Mouse (Mus musculus) liver, embryonic 13.5 days (tissue): Measurements from ENCODE around the gene Gucy2c. TPM values are rescaled to one million over a fixed set of nuclear protein-coding genes. Genes with fewer than 3 reads are reported as not detected.

Source experiments
- ATAC-seq: fragments of 200-750 bp; cut with Nextera tagmentation; 2 replicates; pipeline ENCODE4 v1.8.0; 2017; ENCODE audit warnings: low read depth, mild to moderate bottlenecking, moderate number of reproducible peaks, moderate library complexity
- DNase-seq: peaks from one replicate; pipeline ENCODE4 v3.0.0; 2022
- H3K27ac ChIP-seq: fragments of 300-500 bp; sonication (generic); 2 replicates; pipeline ENCODE4 v1.5.1; 2015; ENCODE audit warnings: moderate library complexity, mild to moderate bottlenecking, inconsistent platforms
- H3K27me3 ChIP-seq: fragments of 300-500 bp; sonication (generic); 2 replicates; pipeline ENCODE4 v1.6.1; 2015; ENCODE audit warnings: mild to moderate bottlenecking, inconsistent platforms
- H3K36me3 ChIP-seq: fragments of 300-500 bp; sonication (generic); 2 replicates; pipeline ENCODE4 v1.6.1; 2015; ENCODE audit warnings: mild to moderate bottlenecking, inconsistent platforms
- H3K4me1 ChIP-seq: fragments of 300-500 bp; sonication (generic); replicated peaks from 2 replicates; pipeline ENCODE4 v1.6.1; 2015; ENCODE audit warnings: inconsistent platforms
- H3K4me2 ChIP-seq: fragments of 300-500 bp; sonication (generic); 2 replicates; pipeline ENCODE4 v1.6.1; 2015; ENCODE audit warnings: inconsistent platforms, mild to moderate bottlenecking, moderate library complexity
- H3K4me3 ChIP-seq: fragments of 300-500 bp; sonication (generic); replicated peaks from 2 replicates; pipeline ENCODE4 v1.5.1; 2015; ENCODE audit warnings: mild to moderate bottlenecking, inconsistent platforms
- H3K9ac ChIP-seq: fragments of 300-500 bp; sonication (generic); 2 replicates; pipeline ENCODE4 v1.6.1; 2015; ENCODE audit warnings: mild to moderate bottlenecking, inconsistent platforms
- H3K9me3 ChIP-seq: fragments of 300-500 bp; sonication (generic); replicated peaks from 2 replicates; pipeline ENCODE4 v1.6.1; 2016; ENCODE audit warnings: inconsistent platforms
- WGBS: fragments of 180-500 bp; shearing (Covaris S2); methylation state at CpG from one replicate; pipeline ENCODE4 v1.1.7; 2015; ENCODE audit not compliant: insufficient replicate concordance; 5-methylcytosine and 5-hydroxymethylcytosine counted together
- polyA plus RNA-seq: library from polyadenylated mRNA; unstranded; fragments of >200 nt; fragmentation: Nextera tagmentation; extraction: Ambion mirVana; gene quantifications from 2 replicates; pipeline ENCODE4 v1.2.1, GENCODE M21; 2015

Gucy2c gene
- polyA plus RNA-seq, 1 experiment from 2014 or later, result 0.08 TPM

DNA sequence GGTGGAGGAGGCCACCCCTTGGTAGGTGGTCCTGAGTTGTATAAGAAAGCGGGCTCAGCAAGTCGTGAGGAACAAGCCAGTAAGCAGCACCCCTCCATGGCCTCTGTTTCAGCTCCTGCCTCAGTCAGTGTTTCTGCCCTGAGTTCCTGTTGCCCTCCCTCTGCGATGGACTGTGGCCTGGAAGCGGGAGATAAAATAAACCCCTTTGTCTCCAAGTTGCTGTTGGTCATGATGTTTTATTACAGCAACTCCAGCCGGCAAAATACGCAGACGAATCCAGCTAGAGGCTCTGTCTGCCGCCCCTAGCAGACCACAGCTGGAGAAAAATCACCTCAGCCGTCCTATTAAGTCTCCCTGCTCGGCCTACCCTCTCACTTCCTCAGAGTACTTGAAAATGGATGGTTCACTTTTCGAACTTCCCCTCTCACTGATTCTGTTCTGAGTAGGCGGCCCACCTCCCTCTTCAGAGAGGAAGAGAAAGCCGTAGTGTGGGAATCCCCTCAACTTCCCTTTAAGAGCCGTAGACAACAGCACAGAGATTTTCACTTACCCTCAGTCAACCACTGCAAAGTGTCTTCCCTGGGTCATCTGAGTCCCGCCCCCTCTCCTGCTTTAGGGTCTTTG is 91.7 kb downstream of the Gucy2c start:
- Histone ChIP-seq H3K36me3 (no peaks in the 10 kb centered on the region), H3K9ac (no peak overlapping the region), H3K4me1 (no peaks in the 10 kb centered on the region), H3K27ac (no peak overlapping the region), H3K4me3 (no peak overlapping the region), H3K27me3 (no peaks in the 10 kb centered on the region), H3K9me3 (no peaks in the 10 kb centered on the region), H3K4me2 (no peak overlapping the region)
- 22% methylated on average over 15 of the region's 15 CpGs for WGBS
- ATAC-seq (0 out of 2 replicates have a peak, but pooled peaks have one; percentile 15), DNase-seq (no peak)

DNA sequence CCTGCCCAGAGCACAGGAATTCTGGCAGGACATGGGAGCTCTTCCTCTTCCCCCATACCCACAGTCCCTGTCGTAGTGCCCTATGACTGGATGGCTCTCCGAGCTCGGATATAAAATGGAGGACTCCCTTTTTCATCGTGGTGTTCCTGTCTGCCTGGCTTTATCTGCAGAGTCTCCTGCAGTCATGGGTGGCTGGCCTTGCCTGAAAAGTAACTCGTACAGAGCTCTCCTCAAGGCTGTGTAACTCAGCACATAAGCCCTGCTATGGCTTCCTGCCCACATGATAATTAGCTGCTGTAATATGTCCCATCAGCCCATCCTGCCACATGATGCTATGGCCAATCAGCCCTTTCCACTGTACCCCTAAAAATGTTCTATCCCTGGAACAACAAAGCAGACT is 96.1 kb downstream of the Gucy2c start:
- Histone ChIP-seq H3K4me3 (no peak overlapping the region), H3K27ac (no peak overlapping the region), H3K36me3 (no peaks in the 10 kb centered on the region), H3K27me3 (no peaks in the 10 kb centered on the region), H3K4me1 (no peaks in the 10 kb centered on the region), H3K9ac (no peak overlapping the region), H3K4me2 (no peak overlapping the region), H3K9me3 (no peaks in the 10 kb centered on the region)
- ATAC-seq, result no peak
- 59% methylated on average over 5 of the region's 5 CpGs for WGBS
- DNase-seq, result no peak

DNA sequence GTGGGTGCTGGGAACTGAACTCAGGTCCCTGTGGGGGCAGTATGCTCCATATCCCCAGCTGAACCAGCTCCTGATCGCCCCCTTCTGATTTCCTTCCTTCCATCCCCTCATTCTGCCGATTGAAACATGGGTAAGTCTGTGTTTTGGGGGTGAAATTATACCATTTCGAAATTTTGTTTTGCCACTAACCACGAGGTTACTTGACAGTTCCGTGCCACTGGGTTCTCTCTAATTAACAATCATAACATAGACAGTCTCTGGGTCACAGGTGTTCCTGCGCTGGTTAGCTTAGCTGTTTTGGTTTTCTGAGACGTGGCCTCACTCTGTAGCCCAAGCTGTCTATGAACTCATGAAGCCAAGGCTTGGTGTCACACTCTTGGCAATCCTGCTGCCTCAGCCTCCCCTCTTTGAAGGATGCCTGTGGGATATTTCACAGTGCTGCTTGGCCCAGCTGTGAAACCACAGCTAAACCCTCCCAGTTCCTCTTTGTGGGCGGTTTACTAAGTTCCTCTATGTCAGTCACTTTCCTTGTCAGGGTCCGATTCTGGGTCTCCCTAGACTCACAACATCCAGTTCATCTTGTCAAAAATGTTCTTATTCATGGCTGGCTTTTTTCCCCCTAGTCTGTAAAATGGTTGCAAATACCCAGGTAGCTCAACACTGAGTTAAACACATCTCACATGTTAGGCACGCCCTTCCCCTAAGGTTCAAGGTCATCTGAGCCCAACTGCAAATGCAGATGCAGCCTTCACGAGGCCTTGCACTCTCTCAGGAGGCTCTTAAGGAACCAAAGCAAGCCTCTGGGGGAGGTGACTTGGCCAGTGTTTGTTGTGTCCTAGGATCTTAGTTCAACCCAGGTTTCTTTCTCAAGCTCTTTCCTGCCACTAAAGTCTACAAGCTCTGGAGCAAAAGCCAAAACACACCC is 97.9 kb downstream of the Gucy2c start:
- H3K27ac ChIP-seq, result no peak overlapping the region
- no peak overlapping the region for H3K4me2 ChIP-seq
- no peaks in the 10 kb centered on the region for H3K9me3 ChIP-seq
- H3K36me3 ChIP-seq, result no peaks in the 10 kb centered on the region
- no peak overlapping the region for H3K4me3 ChIP-seq
- H3K27me3 ChIP-seq, result no peaks in the 10 kb centered on the region
- 26% methylated on average over 11 of the region's 11 CpGs for WGBS
- no peaks in the 10 kb centered on the region for H3K4me1 ChIP-seq
- no peak overlapping the region for H3K9ac ChIP-seq
- no peak for ATAC-seq
- DNase-seq, result no peak

DNA sequence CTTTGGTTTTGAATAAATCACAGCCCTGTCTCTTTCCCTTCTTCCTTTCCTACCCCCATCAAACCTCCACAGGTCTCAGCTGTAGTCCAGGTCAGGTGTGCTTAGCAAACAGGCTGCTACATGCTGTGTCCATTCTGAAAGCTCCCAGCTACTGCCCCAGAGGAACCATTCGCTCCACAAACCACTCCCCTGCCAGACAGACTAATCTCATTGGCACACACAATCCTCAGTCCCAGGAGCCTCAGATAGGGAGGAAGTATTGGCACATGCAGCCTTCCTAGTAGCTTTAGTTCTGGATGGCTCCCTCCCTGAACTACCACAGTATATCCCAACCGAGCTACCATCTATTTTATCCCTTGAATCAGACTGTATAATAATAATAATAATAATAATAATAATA is 102.2 kb downstream of the Gucy2c start:
- 12% methylated on average over 2 of the region's 2 CpGs for WGBS
- no peak overlapping the region for H3K4me3 ChIP-seq
- no peaks in the 10 kb centered on the region for H3K36me3 ChIP-seq
- no peaks in the 10 kb centered on the region for H3K4me1 ChIP-seq
- no peak overlapping the region for H3K4me2 ChIP-seq
- DNase-seq, result no peak
- no peak for ATAC-seq
- H3K27me3 ChIP-seq, result no peaks in the 10 kb centered on the region
- H3K9me3 ChIP-seq, result no peaks in the 10 kb centered on the region
- H3K27ac ChIP-seq, result no peak overlapping the region
- no peak overlapping the region for H3K9ac ChIP-seq

DNA sequence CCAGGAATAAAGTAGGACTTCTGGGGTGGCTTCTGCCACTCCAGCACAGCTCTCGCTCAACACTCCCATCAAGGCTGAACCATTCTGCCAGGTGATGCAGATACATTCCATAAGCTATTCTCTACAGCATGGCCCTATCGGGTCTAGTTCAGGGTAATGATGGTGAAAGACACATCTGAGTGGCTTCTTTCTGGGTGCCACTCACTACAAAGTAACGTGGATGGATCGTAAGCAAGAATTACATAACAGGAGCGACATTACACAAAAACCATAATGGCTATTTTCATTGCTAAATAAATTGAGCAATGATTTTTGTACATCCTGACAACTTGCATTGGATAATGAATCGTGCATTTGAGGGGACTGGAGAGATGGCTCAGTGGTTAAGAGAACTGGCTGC is 106.6 kb downstream of the Gucy2c start:
- H3K9me3 ChIP-seq, result no peaks in the 10 kb centered on the region; the same call in 1 of the 2 replicates
- H3K4me2 ChIP-seq, result no peak overlapping the region
- ATAC-seq (no peak), DNase-seq (no peak)
- H3K4me3 ChIP-seq, result no peak overlapping the region
- H3K27ac ChIP-seq, result no peak overlapping the region
- H3K36me3 ChIP-seq, result no peaks in the 10 kb centered on the region
- H3K27me3 ChIP-seq, result no peaks in the 10 kb centered on the region
- no peaks in the 10 kb centered on the region for H3K4me1 ChIP-seq
- H3K9ac ChIP-seq, result no peak overlapping the region
- 77% methylated on average over 6 of the region's 6 CpGs for WGBS

DNA sequence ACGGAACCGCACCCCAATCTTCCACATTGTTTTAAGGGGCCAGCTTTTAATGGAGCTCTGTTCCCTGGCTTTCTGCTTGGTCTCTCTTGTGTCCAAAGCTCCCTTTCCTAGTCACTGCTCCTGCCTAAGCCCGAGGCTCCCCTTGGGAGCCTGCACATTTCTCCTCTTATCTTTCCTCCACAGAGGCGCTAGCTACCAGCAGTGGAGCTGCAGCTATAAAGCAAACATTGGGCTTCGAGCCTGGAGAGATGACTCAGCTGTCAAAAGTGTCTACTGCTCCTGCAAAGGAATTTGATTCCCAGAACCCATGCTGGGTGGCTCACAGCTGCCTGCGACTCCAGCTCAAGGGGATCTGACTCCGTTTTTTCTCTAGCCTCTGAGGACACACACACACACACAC is 109.1 kb downstream of the Gucy2c start:
- Histone ChIP-seq H3K4me1 (no peaks in the 10 kb centered on the region), H3K9ac (no peak overlapping the region), H3K27me3 (no peaks in the 10 kb centered on the region), H3K4me3 (no peak overlapping the region), H3K4me2 (no peak overlapping the region), H3K27ac (no peak overlapping the region), H3K9me3 (no peaks in the 10 kb centered on the region; the same call in 1 of the 2 replicates), H3K36me3 (no peaks in the 10 kb centered on the region)
- ATAC-seq (no peak), DNase-seq (no peak)
- WGBS, result 36% methylated on average over 7 of the region's 7 CpGs

DNA sequence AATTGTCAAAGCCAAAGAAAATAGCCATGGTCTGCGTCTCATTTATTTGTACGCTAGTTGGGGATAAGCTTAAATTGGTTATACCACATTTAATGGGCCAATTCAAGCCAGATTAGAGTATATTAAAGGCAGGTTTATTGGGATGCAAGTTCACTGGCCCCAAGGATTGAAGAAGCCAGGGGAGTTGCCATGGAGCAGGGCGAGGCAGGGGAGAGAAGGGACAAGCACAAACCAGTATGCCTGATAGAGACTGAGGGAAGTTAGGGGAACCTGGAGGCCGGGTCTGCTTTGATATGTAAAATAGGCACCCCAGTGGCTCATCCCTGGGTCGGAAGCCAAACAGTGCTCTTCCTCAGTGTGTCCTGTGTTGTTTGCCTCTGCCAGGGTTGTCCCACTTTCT is 112.3 kb downstream of the Gucy2c start:
- no peaks in the 10 kb centered on the region for H3K27me3 ChIP-seq
- 64% methylated on average over 5 of the region's 5 CpGs for WGBS
- H3K9ac ChIP-seq, result no peak overlapping the region
- no peaks in the 10 kb centered on the region; the same call in 1 of the 2 replicates for H3K9me3 ChIP-seq
- ATAC-seq (no peak), DNase-seq (no peak)
- no peak overlapping the region for H3K4me3 ChIP-seq
- H3K4me2 ChIP-seq, result no peak overlapping the region
- no peaks in the 10 kb centered on the region for H3K36me3 ChIP-seq
- no peak overlapping the region for H3K27ac ChIP-seq
- no peaks in the 10 kb centered on the region for H3K4me1 ChIP-seq

DNA sequence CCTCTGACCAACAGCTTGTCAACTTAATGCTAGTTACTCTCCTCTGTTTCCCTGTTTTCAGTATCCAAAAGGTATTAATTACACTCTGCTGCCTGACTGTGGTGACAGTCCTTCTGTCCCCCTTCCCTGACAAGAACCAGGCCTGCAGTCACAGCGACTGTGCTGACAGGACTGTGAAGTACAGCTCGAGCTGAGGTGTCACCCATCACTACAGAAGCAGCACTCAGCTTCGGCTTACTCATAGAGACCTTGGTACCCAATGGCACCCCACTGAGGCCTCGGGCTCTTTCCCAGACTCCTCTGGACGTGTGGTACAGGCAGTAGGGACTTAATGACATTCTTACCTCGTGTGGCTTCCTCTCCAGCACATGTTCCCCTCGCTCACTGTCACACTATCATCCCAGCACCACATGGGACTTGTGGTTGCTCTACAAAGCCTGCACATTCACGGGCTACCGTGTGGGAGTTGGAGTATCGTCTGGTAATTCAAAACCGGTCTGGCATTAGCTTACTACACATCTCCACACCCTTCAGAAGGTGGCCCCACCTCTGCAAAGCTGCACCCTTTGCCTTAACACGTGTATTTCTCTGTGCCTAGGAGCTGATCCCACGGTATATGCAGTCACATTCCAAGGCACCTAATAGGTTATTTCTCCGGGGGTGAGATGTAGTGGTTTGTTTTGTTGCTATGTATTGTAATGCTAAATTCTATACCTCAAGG is 113.1 kb downstream of the Gucy2c start:
- H3K9me3 ChIP-seq, result no peaks in the 10 kb centered on the region
- H3K27ac ChIP-seq, result no peak overlapping the region
- DNase-seq (no peak), ATAC-seq (no peak)
- 0 out of 2 replicates have a peak, but pooled peaks cover 4% of the 10 kb centered on the region for H3K27me3 ChIP-seq
- H3K4me1 ChIP-seq, result no peaks in the 10 kb centered on the region
- H3K4me3 ChIP-seq, result no peak overlapping the region
- H3K36me3 ChIP-seq, result no peaks in the 10 kb centered on the region
- H3K9ac ChIP-seq, result no peak overlapping the region
- no peak overlapping the region for H3K4me2 ChIP-seq
- WGBS, result 39% methylated on average over 14 of the region's 14 CpGs

DNA sequence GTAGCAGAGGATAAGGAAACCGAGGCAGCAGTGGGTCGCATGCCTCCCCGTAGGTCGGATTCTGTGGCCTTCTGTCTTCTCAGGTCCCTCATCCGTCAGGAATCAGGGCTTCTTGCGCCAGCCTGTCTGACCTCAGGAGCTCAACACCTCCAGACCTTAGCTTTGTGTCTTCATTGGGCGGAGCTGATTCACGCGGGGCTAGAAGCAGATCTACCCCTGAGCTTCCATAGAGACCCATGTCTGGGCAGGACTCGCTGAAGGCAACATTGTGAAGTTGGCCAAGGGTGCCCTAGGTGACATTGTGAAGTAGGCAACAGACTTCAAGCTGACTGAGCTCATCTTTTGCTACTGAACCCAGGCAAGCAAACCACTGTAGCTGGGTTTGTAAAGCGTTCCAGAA is 119.5 kb downstream of the Gucy2c start:
- ATAC-seq, result no peak
- Histone ChIP-seq H3K9me3 (no peaks in the 10 kb centered on the region), H3K9ac (0 out of 2 replicates have a peak overlapping the region, but pooled peaks have one; percentile 17), H3K4me2 (peak overlapping the region; percentile 63), H3K27ac (no peak overlapping the region), H3K4me1 (peaks cover 9% of the 10 kb centered on the region), H3K4me3 (peak overlapping the region; percentile 46), H3K27me3 (peaks cover 37% of the 10 kb centered on the region), H3K36me3 (no peaks in the 10 kb centered on the region)
- WGBS, result 19% methylated on average over 11 of the region's 11 CpGs
- no peak for DNase-seq

DNA sequence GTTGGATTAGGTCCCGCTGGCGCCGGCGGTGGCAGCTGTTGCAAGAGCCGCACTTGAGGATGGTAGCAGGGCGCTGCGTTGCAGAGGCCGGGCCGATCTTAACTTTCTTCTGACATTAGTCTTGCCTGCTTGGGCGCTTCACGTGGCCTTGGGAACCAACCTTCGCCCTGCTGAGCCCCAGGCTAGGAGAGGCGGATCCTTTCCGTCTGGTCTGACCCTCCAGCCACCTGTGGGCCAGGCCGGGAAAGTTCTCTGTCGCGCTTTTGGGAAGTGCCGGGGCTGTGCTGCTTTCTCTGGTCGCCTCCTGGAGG is 119.9 kb downstream of the Gucy2c start, which contains the start of gene Plbd1:
Plbd1 (minus strand) TSS at position 223 of the 311 bp plus-strand sequence.
- no peak for DNase-seq
- whole genome bisulfite sequencing, result under 1% methylated on average over 19 of the region's 19 CpGs
- Histone ChIP-seq H3K27me3 (peaks cover 37% of the 10 kb centered on the region), H3K4me2 (peak within 1 kb of the TSS; percentile 63), H3K4me1 (peaks cover 9% of the 10 kb centered on the region), H3K27ac (no peak within 1 kb of the TSS), H3K9me3 (no peaks in the 10 kb centered on the region), H3K9ac (peak within 1 kb of the TSS; percentile 17; the same call in 1 of the 2 replicates), H3K4me3 (peak within 1 kb of the TSS; percentile 46), H3K36me3 (no peaks in the 10 kb centered on the region)
- ATAC-seq, result no peak
